Mouse (Mus musculus) heart, embryonic 12.5 days (tissue): ENCODE results near the gene Neb. TPM values are rescaled to one million over a fixed set of nuclear protein-coding genes. Genes with fewer than 3 reads are reported as not detected.

Experiments
- ATAC-seq: fragments of 200-750 bp; cut with Nextera tagmentation; 2 replicates; pipeline ENCODE4 v1.8.0; 2017; ENCODE audit warnings: moderate TSS enrichment, moderate library complexity; ENCODE audit not compliant: insufficient number of reproducible peaks, low FRiP score
- H3K27ac ChIP-seq: fragments of 300-500 bp; sonication (generic); 2 replicates; pipeline ENCODE4 v1.5.1; 2016; ENCODE audit warnings: mild to moderate bottlenecking, moderate library complexity; ENCODE audit not compliant: poor library complexity, severe bottlenecking
- H3K27me3 ChIP-seq: fragments of 300-500 bp; sonication (generic); replicated peaks from 2 replicates; pipeline ENCODE4 v1.6.1; 2016; ENCODE audit warnings: mild to moderate bottlenecking, moderate library complexity
- H3K36me3 ChIP-seq: fragments of 300-500 bp; sonication (generic); 2 replicates; pipeline ENCODE4 v1.6.1; 2016; ENCODE audit warnings: mild to moderate bottlenecking, moderate library complexity
- H3K4me1 ChIP-seq: fragments of 300-500 bp; sonication (generic); replicated peaks from 2 replicates; pipeline ENCODE4 v1.6.1; 2016; ENCODE audit warnings: mild to moderate bottlenecking
- H3K4me2 ChIP-seq: fragments of 300-500 bp; sonication (generic); 2 replicates; pipeline ENCODE4 v1.6.1; 2016; ENCODE audit warnings: mild to moderate bottlenecking, moderate library complexity
- H3K4me3 ChIP-seq: fragments of 300-500 bp; sonication (generic); 2 replicates; pipeline ENCODE4 v1.5.1; 2016; ENCODE audit warnings: mild to moderate bottlenecking
- H3K9ac ChIP-seq: fragments of 300-500 bp; sonication (generic); 2 replicates; pipeline ENCODE4 v1.6.1; 2016; ENCODE audit warnings: mild to moderate bottlenecking, moderate library complexity
- H3K9me3 ChIP-seq: fragments of 300-500 bp; sonication (generic); replicated peaks from 2 replicates; pipeline ENCODE4 v1.6.1; 2016; ENCODE audit warnings: mild to moderate bottlenecking, moderate library complexity
- WGBS: fragments of 180-500 bp; shearing (Covaris S2); methylation state at CpG from one replicate; pipeline ENCODE4 v1.1.7; 2016; 5-methylcytosine and 5-hydroxymethylcytosine counted together
- polyA plus RNA-seq: library from polyadenylated mRNA; unstranded; fragments of >200 nt; fragmentation: Nextera tagmentation; extraction: Ambion mirVana; gene quantifications from 2 replicates; pipeline ENCODE4 v1.2.1, GENCODE M21; 2016

Gene Neb
- polyA plus RNA-seq, 1 experiment from 2014 or later, result 2.0 TPM

- no peak overlapping the region for H3K4me3 ChIP-seq
- no peaks in the 10 kb centered on the region for H3K36me3 ChIP-seq
- no peak for ATAC-seq
- H3K27me3 ChIP-seq, result no peaks in the 10 kb centered on the region
- peaks cover 19% of the 10 kb centered on the region; the same call in 1 of the 2 replicates for H3K4me1 ChIP-seq
- 73% methylated on average over 13 of the region's 13 CpGs for WGBS
- no peaks in the 10 kb centered on the region for H3K9me3 ChIP-seq
- H3K9ac ChIP-seq, result no peak overlapping the region
- H3K27ac ChIP-seq, result no peak overlapping the region
- no peak overlapping the region for H3K4me2 ChIP-seq
Observed at GRCm38 (mm10) chr2:52335556-52335955, 42.7 kb downstream of the Neb start.

GRCm38 (mm10) chr2:52335087-52335486 is 43.2 kb downstream of the Neb start:
- ATAC-seq, result no peak
- 84% methylated on average over 8 of the region's 8 CpGs for WGBS

GRCm38 (mm10) chr2:52333535-52333934 is 44.7 kb downstream of the Neb start:
- Histone ChIP-seq H3K4me1 (peaks cover 19% of the 10 kb centered on the region; the same call in 1 of the 2 replicates), H3K4me2 (no peak overlapping the region), H3K27ac (no peak overlapping the region), H3K36me3 (no peaks in the 10 kb centered on the region), H3K9ac (no peak overlapping the region), H3K4me3 (no peak overlapping the region), H3K27me3 (no peaks in the 10 kb centered on the region), H3K9me3 (no peaks in the 10 kb centered on the region)
- 28% methylated on average over 2 of the region's 2 CpGs for WGBS
- no peak for ATAC-seq

More at GRCm38 (mm10) chr2:52335087-52335486, 43.2 kb downstream of the Neb start:
- Histone ChIP-seq H3K36me3 (no peaks in the 10 kb centered on the region), H3K27ac (no peak overlapping the region), H3K4me3 (no peak overlapping the region), H3K4me1 (peaks cover 19% of the 10 kb centered on the region; the same call in 1 of the 2 replicates), H3K9me3 (no peaks in the 10 kb centered on the region), H3K27me3 (no peaks in the 10 kb centered on the region), H3K4me2 (no peak overlapping the region), H3K9ac (no peak overlapping the region)

- H3K4me1 ChIP-seq, result peaks cover 19% of the 10 kb centered on the region; the same call in 1 of the 2 replicates
- no peaks in the 10 kb centered on the region for H3K27me3 ChIP-seq
- H3K9ac ChIP-seq, result no peak overlapping the region
- ATAC-seq, result no peak
- H3K4me3 ChIP-seq, result no peak overlapping the region
- H3K9me3 ChIP-seq, result no peaks in the 10 kb centered on the region
- H3K4me2 ChIP-seq, result no peak overlapping the region
- 79% methylated on average over 3 of the region's 3 CpGs for WGBS
- H3K27ac ChIP-seq, result no peak overlapping the region
- H3K36me3 ChIP-seq, result no peaks in the 10 kb centered on the region
Observed at GRCm38 (mm10) chr2:52331761-52332160, 46.5 kb downstream of the Neb start.

- Histone ChIP-seq H3K4me2 (no peak overlapping the region), H3K9ac (no peak overlapping the region)
- 79% methylated on average over 4 of the region's 4 CpGs for WGBS
Observed at GRCm38 (mm10) chr2:52327244-52327815, 50.9 kb downstream of the Neb start.

GRCm38 (mm10) chr2:52321866-52322265 is 56.4 kb downstream of the Neb start:
- ATAC-seq, result no peak
- peaks cover 16% of the 10 kb centered on the region for H3K4me1 ChIP-seq
- WGBS, result 81% methylated on average over 3 of the region's 3 CpGs
- H3K4me3 ChIP-seq, result no peak overlapping the region
- no peaks in the 10 kb centered on the region for H3K36me3 ChIP-seq
- H3K9me3 ChIP-seq, result no peaks in the 10 kb centered on the region
- H3K27ac ChIP-seq, result no peak overlapping the region
- H3K4me2 ChIP-seq, result no peak overlapping the region
- no peak overlapping the region for H3K9ac ChIP-seq
- H3K27me3 ChIP-seq, result no peaks in the 10 kb centered on the region

More at GRCm38 (mm10) chr2:52327244-52327815, 50.9 kb downstream of the Neb start:
- Histone ChIP-seq H3K4me3 (no peak overlapping the region), H3K27ac (no peak overlapping the region), H3K4me1 (peaks cover 12% of the 10 kb centered on the region; the same call in 1 of the 2 replicates), H3K9me3 (no peaks in the 10 kb centered on the region), H3K27me3 (no peaks in the 10 kb centered on the region), H3K36me3 (no peaks in the 10 kb centered on the region)
- ATAC-seq, result no peak

- Histone ChIP-seq H3K9me3 (no peaks in the 10 kb centered on the region), H3K9ac (no peak overlapping the region), H3K27me3 (no peaks in the 10 kb centered on the region), H3K4me1 (peaks cover 21% of the 10 kb centered on the region), H3K4me3 (no peak overlapping the region), H3K27ac (no peak overlapping the region), H3K36me3 (no peaks in the 10 kb centered on the region), H3K4me2 (no peak overlapping the region)
- WGBS, result 90% methylated on average over 2 of the region's 2 CpGs
- no peak for ATAC-seq
Observed at GRCm38 (mm10) chr2:52320175-52320574, 58.1 kb downstream of the Neb start.

GRCm38 (mm10) chr2:52319020-52319567 is 59.2 kb downstream of the Neb start:
- Histone ChIP-seq H3K9ac (no peak overlapping the region), H3K9me3 (no peaks in the 10 kb centered on the region), H3K4me2 (no peak overlapping the region), H3K36me3 (no peaks in the 10 kb centered on the region), H3K27ac (peak overlapping the region; percentile 26), H3K27me3 (no peaks in the 10 kb centered on the region), H3K4me1 (peaks cover 21% of the 10 kb centered on the region), H3K4me3 (no peak overlapping the region)
- 23% methylated on average over 5 of the region's 5 CpGs for WGBS
- peak; percentile 84 for ATAC-seq

GRCm38 (mm10) chr2:52317471-52317870 is 60.8 kb downstream of the Neb start:
- Histone ChIP-seq H3K4me1 (peaks cover 21% of the 10 kb centered on the region), H3K9ac (no peak overlapping the region), H3K27me3 (no peaks in the 10 kb centered on the region), H3K27ac (no peak overlapping the region), H3K9me3 (no peaks in the 10 kb centered on the region), H3K4me3 (no peak overlapping the region), H3K4me2 (no peak overlapping the region), H3K36me3 (no peaks in the 10 kb centered on the region)
- ATAC-seq, result no peak
- WGBS, result 71% methylated on average over 4 of the region's 4 CpGs

GRCm38 (mm10) chr2:52315737-52316136 is 62.5 kb downstream of the Neb start:
- 21% methylated on average over 3 of the region's 3 CpGs for WGBS
- H3K36me3 ChIP-seq, result no peaks in the 10 kb centered on the region
- H3K9me3 ChIP-seq, result no peaks in the 10 kb centered on the region
- no peaks in the 10 kb centered on the region for H3K27me3 ChIP-seq
- H3K4me2 ChIP-seq, result no peak overlapping the region
- peaks cover 21% of the 10 kb centered on the region for H3K4me1 ChIP-seq
- H3K4me3 ChIP-seq, result no peak overlapping the region
- no peak overlapping the region for H3K9ac ChIP-seq
- no peak for ATAC-seq
- H3K27ac ChIP-seq, result no peak overlapping the region

- Histone ChIP-seq H3K9ac (no peak overlapping the region), H3K27me3 (no peaks in the 10 kb centered on the region), H3K9me3 (no peaks in the 10 kb centered on the region), H3K36me3 (no peaks in the 10 kb centered on the region), H3K27ac (no peak overlapping the region), H3K4me2 (no peak overlapping the region), H3K4me1 (peaks cover 23% of the 10 kb centered on the region), H3K4me3 (no peak overlapping the region)
- 88% methylated on average over 7 of the region's 7 CpGs for WGBS
- no peak for ATAC-seq
Observed at GRCm38 (mm10) chr2:52314922-52315730, 63.1 kb downstream of the Neb start.
